Comparison of ENCODE assay signal across 25 mouse cellular contexts in the genomic region with DNA sequence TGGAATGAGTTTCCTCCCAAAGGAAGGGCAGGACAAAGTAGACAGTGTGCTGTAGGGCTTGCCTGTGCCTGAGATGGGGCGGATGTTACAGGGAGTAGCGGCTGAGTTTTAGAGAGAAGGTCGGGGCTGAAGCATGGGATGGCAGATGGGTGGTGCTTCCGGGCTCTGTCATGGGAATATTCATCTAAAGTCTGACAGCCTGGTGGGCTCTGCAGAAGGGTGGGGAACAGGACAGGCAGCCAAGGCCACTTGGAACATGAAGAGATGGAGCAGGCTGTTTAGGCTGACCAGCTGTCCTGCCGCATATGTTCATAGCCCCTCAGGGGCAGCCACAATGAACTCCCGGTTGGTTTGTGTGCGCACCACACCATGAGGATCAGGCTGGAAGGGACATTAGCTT. TPM values are rescaled to one million over a fixed set of nuclear protein-coding genes. Genes with fewer than 3 reads are reported as not detected.
DNase-seq lines count a peak whose midpoint lies in the region; ATAC-seq and TF ChIP-seq lines count a peak whose summit lies in the region.
"Had no signal": no experiment of that assay in that cellular context is flagged by ENCODE, and none has a peak within 500 bp of the region (broad histone marks: within the 10 kb centered on the region; RNA-seq: fewer than 3 reads in every experiment).

No protein-coding gene starts in this region.

- H3K4me1 ChIP-seq in hindbrain, embryonic 15.5 days (replicated peaks): no peaks in the 10 kb centered on the region
- H3K4me1 ChIP-seq in hindbrain, embryonic 14.5 days (replicated peaks; ENCODE audit: control insufficient read depth, insufficient read depth, low read length): no peaks in the 10 kb centered on the region
- H3K4me1 ChIP-seq in limb, embryonic 13.5 days: no peaks in the 10 kb centered on the region
- 0 out of 2 replicates have a peak, but pooled peaks cover 4% of the 10 kb centered on the region for H3K4me1 ChIP-seq in limb, embryonic 10.5 days
- H3K4me1 ChIP-seq in stomach, embryonic 16.5 days (ENCODE audit: control insufficient read depth, insufficient read depth, low read length): no peaks in the 10 kb centered on the region
- H3K4me1 ChIP-seq in stomach, postnatal 0 days (replicated peaks; ENCODE audit: control insufficient read depth, insufficient read depth): no peaks in the 10 kb centered on the region
- H3K4me1 ChIP-seq: heart, embryonic 15.5 days; midbrain, embryonic 15.5 days had no signal

- no peak overlapping the region for H3K9ac ChIP-seq in hindbrain, embryonic 15.5 days
- H3K9ac ChIP-seq in hindbrain, embryonic 14.5 days: no peak overlapping the region
- H3K9ac ChIP-seq in limb, embryonic 13.5 days: no peak overlapping the region
- no peak overlapping the region for H3K9ac ChIP-seq in stomach, embryonic 16.5 days (ENCODE audit: low read length)
- H3K9ac ChIP-seq in stomach, postnatal 0 days (ENCODE audit: low read length): no peak overlapping the region
- H3K9ac ChIP-seq: forebrain, embryonic 12.5 days; heart, embryonic 15.5 days; lung, embryonic 15.5 days; midbrain, embryonic 15.5 days had no signal

- WGBS in hindbrain, embryonic 15.5 days: 44% methylated on average over 7 of the region's 7 CpGs
- WGBS in hindbrain, embryonic 14.5 days: 60% methylated on average over 7 of the region's 7 CpGs
- 73% methylated on average over 7 of the region's 7 CpGs for WGBS in limb, embryonic 13.5 days
- WGBS in limb, embryonic 10.5 days: 79% methylated on average over 7 of the region's 7 CpGs
- WGBS in stomach, embryonic 16.5 days: 48% methylated on average over 7 of the region's 7 CpGs
- WGBS in stomach, postnatal 0 days: 60% methylated on average over 7 of the region's 7 CpGs

- no peak overlapping the region for H3K27ac ChIP-seq in hindbrain, embryonic 15.5 days (replicated peaks)
- no peak overlapping the region for H3K27ac ChIP-seq in hindbrain, embryonic 14.5 days
- no peak overlapping the region for H3K27ac ChIP-seq in limb, embryonic 13.5 days
- no peak overlapping the region for H3K27ac ChIP-seq in limb, embryonic 10.5 days
- no peak overlapping the region for H3K27ac ChIP-seq in stomach, embryonic 16.5 days (ENCODE audit: low read length)
- H3K27ac ChIP-seq in stomach, postnatal 0 days (replicated peaks): no peak overlapping the region
- H3K27ac ChIP-seq: forebrain, embryonic 12.5 days; heart, embryonic 10.5 days; heart, embryonic 15.5 days; lung, embryonic 15.5 days; midbrain, embryonic 15.5 days had no signal

- no peak for TF ChIP-seq EP300 in stomach, postnatal 0 days (optimal IDR thresholded peaks at IDR 0.05)

- no peaks in the 10 kb centered on the region for H3K9me3 ChIP-seq in hindbrain, embryonic 15.5 days
- no peaks in the 10 kb centered on the region for H3K9me3 ChIP-seq in hindbrain, embryonic 14.5 days (ENCODE audit: control insufficient read depth, low read length)
- H3K9me3 ChIP-seq in limb, embryonic 13.5 days: no peaks in the 10 kb centered on the region
- no peaks in the 10 kb centered on the region for H3K9me3 ChIP-seq in limb, embryonic 10.5 days (replicated peaks)
- H3K9me3 ChIP-seq in stomach, embryonic 16.5 days (replicated peaks; ENCODE audit: control insufficient read depth, low read length): no peaks in the 10 kb centered on the region
- no peaks in the 10 kb centered on the region for H3K9me3 ChIP-seq in stomach, postnatal 0 days (ENCODE audit: control insufficient read depth, low read length)
- H3K9me3 ChIP-seq: forebrain, embryonic 12.5 days; heart, embryonic 10.5 days; heart, embryonic 15.5 days; lung, embryonic 15.5 days; midbrain, embryonic 15.5 days had no signal

- peak; percentile 32; the same call in 1 of the 2 replicates for ATAC-seq in hindbrain, embryonic 15.5 days (ENCODE audit: low FRiP score, low read depth)
- ATAC-seq in hindbrain, embryonic 14.5 days (ENCODE audit: low FRiP score): no peak
- peak; percentile 10; the same call in 1 of the 2 replicates for ATAC-seq in limb, embryonic 13.5 days (ENCODE audit: low FRiP score, low read depth)
- peak; percentile 42; the same call in 1 of the 2 replicates for ATAC-seq in stomach, embryonic 16.5 days (ENCODE audit: insufficient read depth, low FRiP score)
- no peak for ATAC-seq in stomach, postnatal 0 days (ENCODE audit: low FRiP score, low TSS enrichment)
- ATAC-seq: midbrain, embryonic 15.5 days; Patski had no signal

- no peaks in the 10 kb centered on the region for H3K27me3 ChIP-seq in hindbrain, embryonic 15.5 days
- H3K27me3 ChIP-seq in hindbrain, embryonic 14.5 days (ENCODE audit: control insufficient read depth, insufficient read depth, low read length): no peaks in the 10 kb centered on the region
- H3K27me3 ChIP-seq in limb, embryonic 13.5 days: no peaks in the 10 kb centered on the region
- H3K27me3 ChIP-seq in limb, embryonic 10.5 days (ENCODE audit: low read depth, poor library complexity, severe bottlenecking): no peaks in the 10 kb centered on the region
- no peaks in the 10 kb centered on the region for H3K27me3 ChIP-seq in stomach, embryonic 16.5 days (ENCODE audit: control insufficient read depth, insufficient read depth, low read length)
- H3K27me3 ChIP-seq in stomach, postnatal 0 days (ENCODE audit: control insufficient read depth, insufficient read depth, low read length): no peaks in the 10 kb centered on the region
- H3K27me3 ChIP-seq: forebrain, embryonic 12.5 days; heart, embryonic 15.5 days; lung, embryonic 15.5 days; midbrain, embryonic 15.5 days; Patski had no signal

- peak; percentile 71 to 72 for DNase-seq in cerebellum, postnatal 14 days
- no peak for DNase-seq in cerebellum, postnatal 36 days
- no peak for DNase-seq in hindbrain, embryonic 14.5 days (ENCODE audit: low spot score)
- DNase-seq in limb, embryonic 10.5 days (ENCODE audit: low spot score): no peak
- DNase-seq in stomach, postnatal 0 days (ENCODE audit: low spot score): no peak
- DNase-seq: adrenal gland, postnatal 10 days; cerebellum, adult 9-10 months; gastrocnemius, postnatal 10 days; heart, postnatal 4 days; kidney, adult 18-20 months; kidney, postnatal 4 days; right cerebral cortex, postnatal 4 days; thymus, postnatal 4 days had no signal

- no peaks in the 10 kb centered on the region for H3K36me3 ChIP-seq in hindbrain, embryonic 15.5 days
- H3K36me3 ChIP-seq in hindbrain, embryonic 14.5 days (replicated peaks; ENCODE audit: control insufficient read depth, insufficient read depth): no peaks in the 10 kb centered on the region
- H3K36me3 ChIP-seq in limb, embryonic 13.5 days: no peaks in the 10 kb centered on the region
- no peaks in the 10 kb centered on the region for H3K36me3 ChIP-seq in limb, embryonic 10.5 days
- no peaks in the 10 kb centered on the region for H3K36me3 ChIP-seq in stomach, embryonic 16.5 days (ENCODE audit: control insufficient read depth, insufficient read depth, low read length)
- no peaks in the 10 kb centered on the region for H3K36me3 ChIP-seq in stomach, postnatal 0 days (ENCODE audit: control insufficient read depth, insufficient read depth, low read length)
- H3K36me3 ChIP-seq: forebrain, embryonic 12.5 days; heart, embryonic 10.5 days; heart, embryonic 15.5 days; lung, embryonic 15.5 days; midbrain, embryonic 15.5 days had no signal

- no peak for TF ChIP-seq CTCF in stomach, postnatal 0 days (IDR thresholded peaks at IDR 0.05; ENCODE audit: low read depth)

- no peak overlapping the region for H3K4me3 ChIP-seq in hindbrain, embryonic 15.5 days
- H3K4me3 ChIP-seq in hindbrain, embryonic 14.5 days (replicated peaks; ENCODE audit: low read length): no peak overlapping the region
- H3K4me3 ChIP-seq in limb, embryonic 13.5 days: no peak overlapping the region
- H3K4me3 ChIP-seq in limb, embryonic 10.5 days: no peak overlapping the region
- H3K4me3 ChIP-seq in stomach, embryonic 16.5 days (replicated peaks; ENCODE audit: low read length): no peak overlapping the region
- H3K4me3 ChIP-seq in stomach, postnatal 0 days (ENCODE audit: low read depth, low read length): no peak overlapping the region
- H3K4me3 ChIP-seq: erythroblast, embryonic 14.5 days; forebrain, embryonic 12.5 days; heart, embryonic 10.5 days; heart, embryonic 15.5 days; lung, embryonic 15.5 days; midbrain, embryonic 15.5 days had no signal

- H3K4me2 ChIP-seq in hindbrain, embryonic 15.5 days: no peak overlapping the region
- H3K4me2 ChIP-seq in hindbrain, embryonic 14.5 days (replicated peaks): no peak overlapping the region
- no peak overlapping the region for H3K4me2 ChIP-seq in limb, embryonic 13.5 days (replicated peaks)
- no peak overlapping the region for H3K4me2 ChIP-seq in stomach, embryonic 16.5 days (ENCODE audit: low read depth, low read length)
- no peak overlapping the region for H3K4me2 ChIP-seq in stomach, postnatal 0 days (replicated peaks; ENCODE audit: low read depth)
- H3K4me2 ChIP-seq: forebrain, embryonic 12.5 days; heart, embryonic 15.5 days; liver, embryonic 11.5 days; lung, embryonic 15.5 days; midbrain, embryonic 15.5 days had no signal

RNA-seq across cellular contexts. Expression of gene Papln, which starts 17.8 kb away (rescaled TPM):
- polyA plus RNA-seq in hindbrain, embryonic 15.5 days (2015; fragmentation: Nextera tagmentation; extraction: Ambion mirVana): 0.32 and 0.52 TPM in 2 replicates
- polyA plus RNA-seq in hindbrain, embryonic 14.5 days (2014; fragmentation: Nextera tagmentation; extraction: Ambion mirVana): 0.26 and 0.44 TPM in 2 replicates
- polyA plus RNA-seq in limb, embryonic 13.5 days (2015; fragmentation: Nextera tagmentation; extraction: Ambion mirVana): 0.86 and 1.3 TPM in 2 replicates
- 0.11 TPM in 2 replicates for polyA plus RNA-seq in limb, embryonic 10.5 days (2016; fragmentation: Nextera tagmentation; extraction: Ambion mirVana)
- polyA plus RNA-seq in stomach, embryonic 16.5 days (2015; fragmentation: Nextera tagmentation; extraction: Ambion mirVana): 4.3 and 4.9 TPM in 2 replicates
- 2.1 and 2.5 TPM in 2 replicates for polyA plus RNA-seq in stomach, postnatal 0 days (2015; fragmentation: Nextera tagmentation; extraction: Ambion mirVana)
- polyA plus RNA-seq: erythroblast, embryonic 14.5 days; limb, embryonic 11.5 days had no signal

Comparison
In these comparisons a context has a peak if more than half of its experiments do, and no peak if none do; other contexts are left out.
1. DNase-seq: peak in cerebellum, postnatal 14 days (2 of 2); none in cerebellum, postnatal 36 days (0 of 2), hindbrain, embryonic 14.5 days (single experiment), limb, embryonic 10.5 days (single experiment) and stomach, postnatal 0 days (single experiment).
2. ATAC-seq: peak in hindbrain, embryonic 15.5 days (single experiment), limb, embryonic 13.5 days (single experiment) and stomach, embryonic 16.5 days (single experiment); none in hindbrain, embryonic 14.5 days (single experiment) and stomach, postnatal 0 days (single experiment).